Mouse (Mus musculus) right cerebral cortex, postnatal 4 days (tissue): ENCODE data around the gene Rgl3.

Source experiments
- DNase-seq: peaks from one replicate; pipeline ENCODE4 v3.0.0-alpha.2; 2022

The Rgl3 gene

DNA sequence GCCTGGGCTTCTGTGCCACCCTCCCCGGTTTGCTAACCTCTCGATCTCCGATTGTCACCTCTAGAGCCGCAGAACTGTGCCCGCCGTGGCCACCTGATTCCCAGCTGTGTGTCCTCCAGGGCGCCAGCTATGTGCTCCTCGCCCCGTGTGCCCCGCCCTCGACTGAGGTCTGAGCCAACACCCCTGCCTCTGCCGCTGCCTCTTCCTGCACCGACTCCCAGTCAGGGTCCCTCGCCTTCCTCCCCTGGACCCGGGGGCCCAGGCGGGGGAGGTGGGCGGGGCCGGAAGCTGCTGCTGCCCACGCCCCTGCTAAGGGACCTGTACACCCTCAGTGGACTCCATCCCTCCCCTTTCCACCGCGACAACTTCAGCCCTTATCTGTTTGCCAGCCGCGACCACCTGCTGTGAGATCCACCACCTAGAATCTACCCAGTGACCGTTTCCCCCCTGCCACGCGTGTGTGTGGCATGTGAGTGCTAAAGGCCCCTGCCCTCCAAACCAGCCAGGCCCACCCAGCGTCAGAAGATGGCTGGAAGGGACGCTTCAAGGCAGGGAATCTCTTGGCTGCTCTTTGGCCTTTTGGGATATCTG is 41.6 kb downstream of the Rgl3 start:
- DNase-seq, result no peak

DNA sequence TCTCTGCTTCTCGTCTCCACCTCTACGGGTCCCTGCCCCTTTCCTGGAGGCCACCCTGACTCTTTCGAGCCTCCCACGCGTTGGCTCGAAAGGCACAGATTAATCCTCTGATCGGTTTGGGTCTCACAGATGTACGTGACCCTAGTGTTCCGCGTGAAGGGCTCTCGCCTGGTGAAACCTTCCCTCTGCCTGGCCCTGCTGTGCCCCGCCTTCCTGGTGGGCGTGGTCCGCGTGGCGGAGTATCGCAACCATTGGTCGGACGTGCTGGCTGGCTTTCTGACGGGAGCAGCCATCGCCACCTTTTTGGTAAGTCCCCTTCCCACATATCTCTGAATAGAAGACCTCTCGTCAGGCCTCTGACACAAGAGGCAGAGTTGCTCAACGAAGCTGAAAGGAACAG is 45.0 kb downstream of the Rgl3 start:
- no peak for DNase-seq

DNA sequence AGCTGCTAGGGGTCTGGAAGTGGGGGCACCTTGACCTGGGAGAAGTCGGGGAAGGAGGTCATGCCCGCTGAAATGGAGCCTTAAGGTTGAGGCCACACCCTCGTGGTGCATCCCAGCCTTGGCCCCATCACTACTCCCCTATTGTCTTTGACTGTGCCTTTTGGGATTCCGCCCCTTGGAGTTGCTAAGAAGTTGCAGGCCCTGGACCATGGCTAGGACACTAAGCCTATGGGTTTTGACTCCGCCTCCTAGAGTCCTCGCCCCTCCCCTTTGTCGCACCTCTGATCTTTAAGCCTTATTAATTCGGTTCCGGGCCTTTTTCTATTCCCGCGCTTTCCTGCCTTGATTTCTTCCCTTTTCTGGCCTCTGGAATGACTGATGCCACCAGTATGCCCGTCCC is 45.6 kb downstream of the Rgl3 start:
- no peak for DNase-seq

DNA sequence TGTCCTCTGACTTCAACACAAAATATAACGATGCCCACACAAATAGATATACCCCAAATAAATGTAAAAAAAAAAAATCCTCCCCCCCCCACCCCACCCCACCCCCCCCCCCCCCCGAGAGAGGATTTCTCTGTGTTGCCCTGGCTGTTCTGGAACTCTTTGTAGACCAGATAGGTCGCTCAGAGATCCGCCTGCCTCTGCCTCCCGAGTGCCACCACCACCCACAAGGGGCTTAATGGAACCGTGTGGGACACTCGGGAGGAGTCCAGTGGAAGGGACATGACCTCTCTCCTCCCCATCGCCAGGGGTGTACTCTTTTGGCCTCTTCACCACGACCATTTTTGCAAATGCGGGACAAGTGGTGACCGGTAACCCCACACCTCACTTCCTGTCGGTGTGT is 46.2 kb downstream of the Rgl3 start:
- no peak for DNase-seq

DNA sequence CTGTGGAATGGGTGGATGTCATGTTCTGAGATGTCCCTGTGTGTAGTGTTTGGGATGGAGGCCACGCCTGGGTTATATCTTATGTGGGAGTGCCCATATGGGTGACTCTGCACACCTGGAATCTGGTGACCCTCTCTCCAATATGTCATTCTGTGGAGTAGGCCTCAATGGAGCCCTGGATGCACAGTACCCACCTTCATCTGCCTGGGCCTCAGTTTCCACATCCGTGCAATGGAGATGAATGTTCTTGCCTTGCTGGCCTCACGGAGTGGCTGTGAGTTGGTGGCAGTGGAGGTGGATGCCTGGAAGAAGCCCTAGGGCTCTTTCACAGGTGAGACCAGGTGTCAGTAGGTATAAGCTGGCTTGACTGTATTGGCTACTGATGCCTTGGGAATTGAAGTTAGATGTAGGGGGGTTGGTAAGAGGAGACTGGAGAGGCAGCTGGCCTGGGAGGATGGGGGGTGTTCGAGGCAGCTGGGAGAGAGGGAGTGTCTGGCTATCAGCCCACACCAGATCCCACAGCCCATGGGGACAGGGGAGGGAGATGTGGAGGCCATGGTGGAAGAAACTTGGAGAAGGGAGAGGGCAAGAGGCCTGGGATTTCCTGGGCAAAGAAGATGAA is 50.9 kb downstream of the Rgl3 start:
- no peak for DNase-seq

DNA sequence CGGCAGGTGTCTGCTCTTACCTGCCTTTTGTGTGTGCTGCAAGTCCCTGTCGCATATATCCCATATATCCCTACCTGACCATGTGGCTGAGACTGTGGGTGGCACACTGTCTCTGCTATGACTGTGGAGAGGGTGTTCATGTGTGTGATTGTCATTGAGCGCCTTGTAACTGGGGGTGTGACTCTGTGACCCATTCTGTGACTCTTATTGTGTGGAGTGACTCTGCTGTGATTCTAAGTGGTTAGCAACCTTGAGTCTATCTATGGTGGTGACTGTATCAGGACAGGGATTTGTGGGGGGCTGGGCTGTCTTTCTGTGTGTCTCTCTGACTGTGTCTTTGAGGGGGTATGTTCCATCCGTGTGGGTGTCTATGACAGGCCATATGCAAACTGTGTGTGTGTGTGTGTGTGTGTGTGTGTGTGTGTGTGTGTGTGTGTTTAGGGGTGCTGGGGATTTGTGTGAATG is 51.5 kb downstream of the Rgl3 start:
- DNase-seq, result no peak

DNA sequence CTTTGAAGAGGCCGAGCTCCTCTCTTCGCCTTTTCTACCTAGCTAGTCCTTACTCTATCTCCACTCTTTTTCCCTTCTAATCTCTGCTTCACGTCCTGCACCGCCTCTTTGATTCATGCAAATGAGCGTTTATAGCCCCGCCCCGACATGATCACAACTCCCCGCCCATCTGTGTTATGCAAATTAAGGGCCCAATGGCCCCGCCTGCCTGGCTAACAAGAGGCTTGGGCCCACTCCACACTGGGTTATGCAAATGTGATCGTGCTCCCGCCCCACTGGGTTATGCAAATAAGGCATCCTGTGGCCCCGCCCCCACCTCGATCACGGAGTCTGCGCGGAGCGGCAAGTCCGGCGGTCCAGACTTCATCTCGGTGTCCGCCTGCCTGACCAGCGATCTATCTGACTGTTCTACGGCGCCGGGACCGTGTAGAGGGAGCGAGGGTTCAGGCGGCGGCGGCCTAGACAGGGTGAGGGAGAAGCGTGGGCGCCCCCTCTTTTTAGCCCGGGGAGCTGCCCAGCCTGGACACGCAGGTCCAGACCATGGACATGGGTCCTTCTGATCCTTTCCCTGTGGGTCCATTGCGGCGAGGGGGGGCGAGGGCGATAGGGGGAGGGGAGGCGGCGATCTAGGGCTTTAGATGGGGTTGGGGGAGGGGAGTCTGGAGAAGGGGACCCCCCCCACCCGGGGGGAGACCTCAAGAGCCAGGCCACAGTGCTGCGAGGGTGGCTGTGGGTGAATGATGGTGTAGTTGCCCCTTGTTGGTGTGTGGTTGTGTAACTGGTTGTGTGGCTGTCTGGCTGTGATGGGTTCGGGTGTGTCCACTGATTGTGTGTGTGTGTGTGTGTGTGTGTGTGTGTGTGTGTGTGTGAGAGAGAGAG is 52.3 kb downstream of the Rgl3 start, which contains the start of gene Plppr2:
Gene Plppr2, plus strand, starts transcription at position 342 of the 879 bp plus-strand sequence.
- peak; percentile 98 for DNase-seq

DNA sequence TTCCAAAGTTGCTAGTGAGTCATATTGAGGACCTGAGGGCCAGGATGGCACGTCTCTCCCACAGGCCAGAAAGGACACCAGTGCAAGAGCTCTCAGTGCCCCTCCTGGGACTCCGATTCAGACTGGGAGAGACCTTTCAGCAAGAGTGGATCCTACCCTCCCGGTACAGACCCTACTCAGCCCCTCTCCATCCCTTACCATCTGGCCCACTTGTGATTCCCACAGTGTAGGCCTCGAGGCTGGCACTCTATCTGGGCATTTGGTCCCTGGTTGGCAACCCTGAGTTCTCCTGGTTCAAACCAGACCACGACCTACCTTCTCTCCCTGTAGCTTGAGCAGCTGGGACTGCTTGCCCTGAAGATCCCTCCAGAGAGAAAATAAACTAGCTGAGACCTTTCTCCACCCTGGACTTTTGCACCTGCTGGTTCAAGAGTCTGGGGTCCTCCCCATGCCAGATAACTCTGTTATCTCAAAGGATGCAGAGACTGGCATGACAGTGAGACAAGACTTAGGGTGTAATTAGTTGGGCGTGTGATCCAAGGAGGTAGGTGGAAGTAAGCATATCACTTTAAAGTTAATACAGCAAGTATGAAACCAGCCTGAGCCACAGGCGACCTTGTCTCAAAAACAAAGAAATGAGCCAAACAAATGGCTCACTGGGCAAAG is 53.6 kb downstream of the Rgl3 start:
- no peak for DNase-seq

DNA sequence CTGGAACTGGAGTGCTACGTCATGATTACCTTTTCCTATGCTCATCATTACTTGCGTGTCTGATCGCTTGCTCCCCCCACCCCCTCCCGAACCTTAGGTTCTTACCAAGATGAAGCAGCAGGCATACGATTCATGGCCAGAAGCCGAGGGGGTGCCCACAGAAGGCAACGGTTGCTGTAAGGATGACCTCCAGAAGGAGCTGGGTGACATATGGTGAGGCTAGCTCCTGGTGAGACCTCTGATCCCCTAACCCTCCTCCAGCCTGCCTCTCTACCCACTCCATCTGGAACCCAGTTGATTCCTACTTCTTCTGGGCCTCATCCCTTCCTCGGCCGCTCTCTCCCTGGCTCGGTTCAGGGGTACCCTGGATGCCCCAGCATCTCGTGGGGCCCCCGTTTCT is 55.2 kb downstream of the Rgl3 start:
- no peak for DNase-seq

DNA sequence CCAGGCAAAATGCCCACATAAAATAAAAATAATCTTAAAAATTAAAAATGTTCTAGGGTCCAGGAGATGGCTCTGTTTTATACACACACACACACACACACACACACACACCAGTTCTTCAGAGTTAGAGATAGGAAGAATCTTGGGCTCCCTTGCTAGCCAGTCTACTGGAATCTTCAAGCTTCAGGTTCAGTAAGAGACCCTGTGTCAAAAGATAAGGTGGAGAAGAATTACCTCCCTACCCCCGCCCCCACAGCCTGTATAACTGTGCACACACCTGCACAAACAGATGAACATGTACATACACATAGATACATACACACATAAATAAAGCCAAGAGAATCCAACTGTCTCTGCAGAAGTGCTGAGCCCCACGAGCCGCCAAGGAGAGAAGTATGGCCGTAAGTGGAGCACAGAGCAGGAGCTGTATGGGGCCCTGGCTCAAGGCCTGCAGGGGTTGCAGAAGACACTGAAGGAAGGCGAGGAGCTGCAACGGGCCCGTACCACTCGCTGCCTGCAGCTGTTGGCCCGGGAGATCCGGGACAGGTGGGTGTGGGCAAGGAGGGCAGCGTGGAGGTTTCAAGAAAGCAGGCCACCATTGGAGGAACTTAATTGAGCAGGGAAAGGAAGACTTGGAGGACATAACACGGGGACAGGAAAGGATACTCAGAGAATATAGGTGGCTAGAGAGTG is 56.7 kb downstream of the Rgl3 start:
- DNase-seq, result no peak

DNA sequence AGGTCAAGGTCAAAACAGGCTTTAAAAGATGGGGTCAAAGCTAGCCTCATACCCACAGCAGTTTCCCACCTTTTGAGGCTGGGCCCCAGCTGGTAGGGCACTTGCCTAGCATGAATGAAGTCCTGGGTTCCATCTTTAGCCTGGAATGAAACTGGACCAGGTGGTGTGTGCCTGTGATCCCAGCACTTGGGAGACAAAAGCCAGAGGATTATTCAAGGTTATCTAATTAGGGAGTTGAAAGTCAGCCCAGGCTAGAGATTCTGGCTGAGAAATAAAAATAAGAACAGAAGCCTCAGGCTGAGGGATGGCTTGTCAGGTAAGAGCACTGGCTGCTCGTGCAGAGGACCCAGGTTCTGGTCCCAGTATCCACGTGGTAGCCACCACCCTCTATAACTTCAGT is 57.2 kb downstream of the Rgl3 start:
- DNase-seq, result no peak

DNA sequence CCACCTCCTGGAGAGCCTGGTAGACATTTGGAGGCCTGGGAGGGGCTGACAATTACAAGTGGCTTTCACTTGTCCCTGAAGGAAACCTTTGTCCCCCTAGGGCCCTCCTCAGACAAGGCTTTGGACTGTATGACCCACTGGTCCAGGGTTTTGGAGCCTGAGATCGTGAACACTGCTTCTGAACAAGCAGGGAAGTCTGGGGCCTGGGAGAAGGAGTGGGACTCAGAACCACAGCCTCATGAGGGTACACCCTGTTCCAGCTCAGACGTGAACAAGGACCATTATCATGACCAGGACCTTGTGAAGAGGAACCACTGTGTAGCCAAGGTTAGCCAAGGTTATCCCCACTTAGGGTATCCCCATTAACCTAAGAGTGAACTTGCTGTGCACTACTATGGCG is 60.0 kb downstream of the Rgl3 start:
- DNase-seq, result no peak

DNA sequence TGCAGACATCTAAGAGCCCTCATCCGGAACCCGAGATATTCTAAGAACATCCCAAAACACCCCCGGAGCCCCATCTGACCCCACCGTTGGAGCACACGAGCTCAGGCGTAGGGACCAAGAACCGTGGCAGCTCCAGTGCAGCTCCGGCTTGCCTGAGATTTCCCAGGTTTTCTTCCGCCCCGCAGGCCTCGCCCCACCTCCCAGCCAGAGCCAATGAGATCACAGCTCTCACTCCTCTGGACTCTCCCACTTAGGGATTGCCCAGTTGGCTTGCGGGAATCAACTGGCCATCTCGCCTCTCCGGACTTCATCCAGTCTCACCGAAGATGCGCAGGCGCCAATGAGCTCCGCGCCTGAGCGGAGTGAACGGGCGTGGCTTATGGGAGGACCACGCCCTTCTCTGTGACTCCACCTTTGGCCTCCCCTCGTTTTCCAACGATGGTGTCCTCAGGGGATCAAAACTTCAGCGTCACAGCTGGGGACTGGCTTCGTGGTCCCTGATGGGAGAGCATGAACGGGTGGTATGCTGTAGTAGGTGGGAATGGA is 62.0 kb downstream of the Rgl3 start, which contains the start of the genes Ccdc159 and Tmem205:
Gene Ccdc159, plus strand, starts transcription at position 264 of the 546 bp plus-strand sequence.
Gene Tmem205, minus strand, starts transcription at position 349 of the 546 bp plus-strand sequence.
- DNase-seq, result peak; percentile 79

DNA sequence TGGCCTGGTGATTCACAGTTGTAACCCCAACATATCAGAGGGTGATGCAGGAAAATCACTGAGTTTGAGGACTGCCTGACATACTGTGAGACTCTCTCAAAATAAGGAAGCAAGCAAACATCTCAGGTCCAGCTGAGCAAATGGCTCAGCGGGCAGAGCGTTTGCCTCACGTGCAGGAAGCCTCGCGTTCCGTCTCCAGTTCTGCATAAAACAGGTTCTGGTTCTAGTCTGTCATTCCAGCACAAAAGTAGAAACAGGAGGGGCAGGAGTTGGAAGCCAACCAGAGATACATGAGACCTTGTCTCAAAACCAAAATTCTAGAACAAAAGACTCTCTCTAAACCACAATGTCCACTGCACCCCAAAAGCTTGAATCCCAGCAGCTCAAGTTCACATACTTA is 62.5 kb downstream of the Rgl3 start:
- no peak for DNase-seq

DNA sequence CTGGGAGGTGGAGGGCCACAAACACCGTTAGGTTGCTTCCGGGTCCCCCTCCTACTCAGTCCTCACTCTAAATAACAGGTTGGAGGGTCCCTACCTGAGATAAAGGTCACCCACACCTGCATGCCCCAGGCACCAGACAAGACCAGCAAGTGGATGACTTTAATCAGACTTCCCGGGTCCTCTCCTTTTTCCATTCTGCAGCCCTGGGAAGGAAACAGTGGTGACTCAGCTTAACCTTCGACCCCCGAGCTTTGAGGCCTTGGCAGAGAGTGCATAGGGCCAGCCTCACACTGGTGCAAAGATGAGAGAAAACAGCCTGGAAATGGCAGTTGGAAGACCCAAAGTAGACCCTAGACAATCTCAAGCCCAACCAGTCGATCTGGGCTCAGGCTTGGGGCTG is 63.1 kb downstream of the Rgl3 start:
- no peak for DNase-seq

DNA sequence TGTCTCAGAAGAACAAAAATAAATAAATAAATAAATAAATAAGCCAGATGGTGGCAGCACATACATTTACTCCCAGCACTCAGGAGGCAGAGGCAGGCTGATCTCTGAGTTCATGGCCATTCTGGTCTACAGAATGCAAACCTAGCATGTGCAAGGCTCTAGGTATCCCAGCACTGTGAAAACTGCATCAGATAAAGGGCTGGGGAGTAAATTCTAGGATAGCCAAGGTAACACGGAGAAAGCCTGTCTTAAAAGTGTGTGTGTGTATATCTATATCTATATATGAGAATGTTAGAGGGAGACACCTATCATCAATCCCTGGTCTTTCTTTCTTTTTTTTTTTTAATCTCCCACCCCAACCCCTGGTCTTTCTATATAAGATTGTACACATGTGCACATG is 63.7 kb downstream of the Rgl3 start:
- DNase-seq, result no peak

DNA sequence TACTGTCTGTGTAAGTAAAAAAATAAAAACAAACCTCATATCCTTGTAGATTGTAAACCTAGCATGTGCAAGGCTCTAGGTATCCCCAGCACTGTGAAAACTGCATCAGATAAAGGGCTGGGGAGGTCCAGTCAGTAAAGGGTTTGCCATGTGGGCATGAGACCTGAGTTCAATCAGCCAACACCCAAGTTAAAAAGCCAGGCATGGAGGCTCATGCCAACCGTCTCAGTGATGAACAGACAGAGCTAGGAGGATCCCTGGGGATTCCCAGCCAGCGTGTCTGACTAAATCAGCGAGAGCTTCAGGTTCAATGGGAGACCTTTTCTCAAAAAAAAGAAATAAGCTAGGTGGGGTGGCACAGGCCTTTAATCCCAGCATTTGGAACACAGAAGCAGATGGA is 64.2 kb downstream of the Rgl3 start:
- no peak for DNase-seq

DNA sequence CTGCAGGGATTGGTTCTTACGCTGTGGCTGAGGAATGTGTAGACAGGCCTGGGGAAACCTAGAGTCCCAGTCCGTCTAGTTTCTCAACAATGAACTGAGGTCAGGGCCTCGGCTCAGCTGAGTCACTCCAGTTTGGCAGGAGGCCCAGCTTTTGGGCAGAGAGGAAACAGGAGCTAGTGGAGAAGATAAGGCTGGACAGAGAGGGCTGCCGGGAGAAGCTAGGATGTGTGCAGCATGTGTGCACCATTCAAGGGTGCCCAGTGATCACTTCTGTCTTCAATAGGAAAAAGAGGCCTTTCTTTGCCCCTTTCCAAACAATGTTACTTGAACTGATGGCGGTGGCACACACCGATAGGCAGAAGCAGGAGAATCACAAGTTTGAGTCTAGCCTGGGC is 65.2 kb downstream of the Rgl3 start:
- no peak for DNase-seq

DNA sequence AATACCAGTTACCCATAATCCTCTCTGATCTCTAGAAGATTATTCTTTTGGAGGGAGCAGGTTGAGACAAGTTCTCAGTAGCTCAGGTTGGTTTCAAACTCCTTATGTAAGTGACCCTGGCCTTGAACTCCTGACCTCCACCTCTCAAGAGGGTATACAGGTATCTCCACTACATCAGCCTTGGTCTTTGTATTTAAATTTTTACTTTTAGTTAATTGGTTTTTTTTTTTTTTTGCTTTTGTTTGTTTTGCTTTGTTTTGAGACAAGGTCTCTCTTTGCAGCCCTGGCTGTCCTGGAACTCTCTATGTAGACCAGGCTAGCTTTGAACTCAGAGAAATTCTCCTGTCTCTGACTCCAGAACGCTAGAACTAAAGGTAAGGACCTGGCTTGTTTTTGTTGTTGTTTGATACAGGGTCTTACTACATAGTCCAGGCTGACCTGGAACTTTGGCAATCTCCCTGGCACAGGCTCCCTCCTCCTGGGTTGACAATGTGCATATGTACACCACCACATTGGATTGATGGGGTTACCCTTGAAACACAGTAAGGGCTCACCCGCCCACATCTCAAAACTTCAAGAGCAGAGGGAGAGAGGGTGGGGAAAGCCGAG is 65.7 kb downstream of the Rgl3 start:
- no peak for DNase-seq

DNA sequence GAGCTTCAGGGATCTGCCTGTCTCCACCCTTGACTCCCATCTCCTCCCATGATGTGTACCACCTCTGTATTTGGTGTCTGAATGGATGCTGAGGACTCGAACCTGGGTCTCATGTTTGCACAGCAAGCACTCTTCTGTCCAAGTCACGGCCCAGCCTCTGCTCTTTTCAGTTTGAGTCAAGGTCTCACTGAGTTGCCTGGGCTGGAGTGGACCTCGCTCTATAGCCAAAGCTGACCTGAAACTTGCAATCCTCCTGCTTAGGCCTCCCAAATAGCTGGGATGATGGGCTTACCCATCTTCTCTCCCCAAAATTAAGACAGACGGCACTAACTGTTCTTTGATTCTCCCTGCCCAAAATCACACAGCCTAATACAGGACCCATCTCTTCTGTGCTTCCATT is 66.2 kb downstream of the Rgl3 start:
- no peak for DNase-seq
